Mouse (Mus musculus) kidney, embryonic 15.5 days (tissue): ENCODE measurements around the gene Stk16. TPM values are rescaled to one million over a fixed set of nuclear protein-coding genes. Genes with fewer than 3 reads are reported as not detected.
A peak's percentile ranks its signal among the peaks of the same experiment; 100 is the strongest.

Experiments used
- ATAC-seq: fragments of 200-750 bp; cut with Nextera tagmentation; replicated peaks from 2 replicates; pipeline ENCODE4 v1.8.0; 2017; ENCODE audit warnings: moderate TSS enrichment; ENCODE audit not compliant: low FRiP score
- H3K27ac ChIP-seq: fragments of 300-500 bp; sonication (generic); 2 replicates; pipeline ENCODE4 v1.5.1; 2015; ENCODE audit warnings: mild to moderate bottlenecking, inconsistent platforms
- H3K27me3 ChIP-seq: fragments of 300-500 bp; sonication (generic); 2 replicates; pipeline ENCODE4 v1.6.1; 2015; ENCODE audit warnings: inconsistent platforms
- H3K36me3 ChIP-seq: fragments of 300-500 bp; sonication (generic); 2 replicates; pipeline ENCODE4 v1.6.1; 2015; ENCODE audit warnings: inconsistent platforms
- H3K4me1 ChIP-seq: fragments of 300-500 bp; sonication (generic); 2 replicates; pipeline ENCODE4 v1.6.1; 2015; ENCODE audit warnings: inconsistent platforms
- H3K4me2 ChIP-seq: fragments of 300-500 bp; sonication (generic); 2 replicates; pipeline ENCODE4 v1.6.1; 2015; ENCODE audit warnings: moderate library complexity, mild to moderate bottlenecking, inconsistent platforms
- H3K4me3 ChIP-seq: fragments of 300-500 bp; sonication (generic); replicated peaks from 2 replicates; pipeline ENCODE4 v1.5.1; 2015; ENCODE audit warnings: mild to moderate bottlenecking, inconsistent platforms
- H3K9ac ChIP-seq: fragments of 300-500 bp; sonication (generic); 2 replicates; pipeline ENCODE4 v1.6.1; 2015; ENCODE audit warnings: mild to moderate bottlenecking, inconsistent platforms
- H3K9me3 ChIP-seq: fragments of 300-500 bp; sonication (generic); replicated peaks from 2 replicates; pipeline ENCODE4 v1.6.1; 2016; ENCODE audit warnings: inconsistent platforms
- WGBS: fragments of 180-500 bp; shearing (Covaris S2); methylation state at CpG from one replicate; pipeline ENCODE4 v1.1.7; 2015; ENCODE audit warnings: mixed read lengths; 5-methylcytosine and 5-hydroxymethylcytosine counted together
- polyA plus RNA-seq: library from polyadenylated mRNA; unstranded; fragments of >200 nt; fragmentation: Nextera tagmentation; extraction: Ambion mirVana; gene quantifications from 2 replicates; pipeline ENCODE4 v1.2.1, GENCODE M21; 2015

Gene Stk16
- polyA plus RNA-seq: 142 and 148 TPM in 2 replicates

DNA sequence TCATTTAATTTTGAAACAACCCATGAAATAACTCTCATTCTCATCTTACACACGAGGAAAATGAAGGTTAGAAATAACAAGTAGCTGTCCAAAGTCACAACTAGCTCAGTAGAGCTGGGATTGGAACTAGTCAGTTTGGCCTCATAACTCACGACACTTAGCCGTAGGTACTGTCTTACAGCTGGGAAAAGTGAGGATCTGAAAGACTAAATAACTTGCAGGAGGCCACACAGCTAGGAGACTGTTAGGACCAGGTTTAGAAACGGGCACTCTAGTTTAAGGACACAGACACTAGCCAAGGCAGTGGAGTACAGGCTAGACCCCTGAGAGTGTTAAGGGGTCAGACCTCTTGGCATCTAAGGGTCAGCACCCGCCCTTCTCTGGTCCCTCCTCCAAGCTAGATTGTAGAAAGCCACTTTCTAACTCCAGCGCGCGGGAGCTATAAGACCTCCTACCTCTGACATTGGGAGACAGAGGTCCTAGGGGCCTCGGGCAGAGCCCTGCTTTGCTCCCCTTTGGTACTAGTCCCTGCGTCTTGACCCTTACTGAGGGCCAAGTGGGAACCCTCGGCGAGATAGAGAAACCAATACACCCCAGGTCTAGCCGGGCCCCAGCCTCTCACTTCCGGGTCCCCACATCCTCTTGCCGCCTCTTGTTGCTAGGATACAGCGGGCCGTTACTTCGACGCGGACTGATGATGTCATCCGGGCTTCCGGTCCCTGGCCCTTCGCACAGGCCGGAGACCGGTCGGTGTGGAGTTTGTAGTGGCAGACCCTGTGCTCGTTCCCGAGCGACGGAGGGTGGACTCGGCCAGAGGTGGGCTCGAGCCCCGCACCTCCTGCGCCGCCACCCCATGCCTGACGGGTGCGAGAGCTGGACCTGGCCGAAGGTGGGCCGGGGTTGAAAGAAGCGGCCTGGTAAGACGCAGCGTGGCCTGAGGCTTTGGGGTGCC lies at the start of gene Stk16, which contains the start of gene Glb1l:
TSS of gene Stk16 (plus strand) at position 703 of the 952 bp plus-strand sequence.
TSS of gene Glb1l (minus strand) at position 678 of the 952 bp plus-strand sequence.
- Histone ChIP-seq H3K27ac (peak within 1 kb of the TSS; percentile 85), H3K36me3 (peaks cover 43% of the 10 kb centered on the region), H3K27me3 (no peaks in the 10 kb centered on the region), H3K4me1 (peaks cover 62% of the 10 kb centered on the region), H3K9ac (peak within 1 kb of the TSS; percentile 83), H3K9me3 (no peaks in the 10 kb centered on the region), H3K4me2 (peak within 1 kb of the TSS; percentile 80), H3K4me3 (peak within 1 kb of the TSS; percentile 79)
- peak; percentile 86 for ATAC-seq
- WGBS: 4% methylated on average over 42 of the region's 42 CpGs

GRCm38 (mm10) chr1:75168093-75168471 lies 42.6 kb upstream of the Stk16 start:
- peak overlapping the region; percentile 94 for H3K27ac ChIP-seq
- H3K27me3 ChIP-seq: no peaks in the 10 kb centered on the region
- peak; percentile 26; the same call in 1 of the 2 replicates for ATAC-seq
- H3K4me3 ChIP-seq: peak overlapping the region; percentile 85
- H3K9ac ChIP-seq: peak overlapping the region; percentile 70
- H3K9me3 ChIP-seq: no peaks in the 10 kb centered on the region
- 10% methylated on average over 7 of the region's 7 CpGs for WGBS
- peak overlapping the region; percentile 82 for H3K4me2 ChIP-seq
- H3K36me3 ChIP-seq: peaks cover 33% of the 10 kb centered on the region
- H3K4me1 ChIP-seq: peaks cover 16% of the 10 kb centered on the region

- H3K9ac ChIP-seq: peak within 1 kb of the TSS; percentile 70
- under 1% methylated on average over 56 of the region's 59 CpGs for WGBS
- ATAC-seq: peak; percentile 98
- H3K36me3 ChIP-seq: peaks cover 40% of the 10 kb centered on the region
- H3K4me1 ChIP-seq: peaks cover 16% of the 10 kb centered on the region
- H3K9me3 ChIP-seq: no peaks in the 10 kb centered on the region
- no peaks in the 10 kb centered on the region for H3K27me3 ChIP-seq
- peak within 1 kb of the TSS; percentile 94 for H3K27ac ChIP-seq
- peak within 1 kb of the TSS; percentile 82 for H3K4me2 ChIP-seq
- peak within 1 kb of the TSS; percentile 85 for H3K4me3 ChIP-seq
These were observed 41.9 kb upstream of the Stk16 start, which contains the start of gene Zfand2b for GRCm38 (mm10) chr1:75168472-75169464. Gene Zfand2b (plus strand): TSS chr1:75168646.

- H3K4me2 ChIP-seq: peak overlapping the region; percentile 83
- peak overlapping the region; percentile 64 for H3K4me3 ChIP-seq
- ATAC-seq: peak; percentile 16; the same call in 1 of the 2 replicates
- peak overlapping the region; percentile 49 for H3K27ac ChIP-seq
- peaks cover 65% of the 10 kb centered on the region for H3K36me3 ChIP-seq
- H3K9me3 ChIP-seq: no peaks in the 10 kb centered on the region
- no peaks in the 10 kb centered on the region for H3K27me3 ChIP-seq
- H3K9ac ChIP-seq: peak overlapping the region; percentile 57
- H3K4me1 ChIP-seq: peaks cover 20% of the 10 kb centered on the region
- WGBS: 6% methylated on average over 23 of the region's 23 CpGs
These were observed 31.1 kb upstream of the Stk16 start for GRCm38 (mm10) chr1:75179334-75180104.

GRCm38 (mm10) chr1:75180105-75180590 lies 30.5 kb upstream of the Stk16 start, which contains the start of gene Abcb6:
Gene Abcb6 (minus strand): TSS chr1:75180392.
- WGBS: under 1% methylated on average over 31 of the region's 31 CpGs
- ATAC-seq: peak; percentile 90

DNA sequence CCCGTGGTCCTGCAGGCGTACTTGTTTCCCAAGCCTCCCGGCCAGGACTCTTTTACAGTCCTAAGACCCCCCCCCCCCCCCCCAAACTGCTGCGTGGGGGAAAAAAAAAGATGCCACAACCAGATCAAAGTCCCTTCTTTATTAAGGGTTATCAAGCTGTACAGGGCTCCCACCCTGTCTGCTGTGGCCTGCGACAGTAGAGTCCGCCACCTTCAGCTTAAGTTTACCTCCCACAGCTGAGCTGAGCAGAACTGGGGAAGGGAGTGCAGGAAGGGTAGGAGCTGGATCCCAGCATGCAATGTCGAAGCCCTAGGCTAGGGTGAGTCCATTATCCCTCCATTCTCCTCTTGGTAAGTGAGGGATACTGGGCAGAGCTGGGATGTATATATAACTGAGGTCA lies 29.9 kb upstream of the Stk16 start:
- WGBS: 25% methylated on average over 7 of the region's 7 CpGs
- H3K9ac ChIP-seq: no peak overlapping the region
- peaks cover 66% of the 10 kb centered on the region for H3K36me3 ChIP-seq
- peaks cover 20% of the 10 kb centered on the region for H3K4me1 ChIP-seq
- H3K27ac ChIP-seq: peak overlapping the region; percentile 49; the same call in 1 of the 2 replicates
- no peaks in the 10 kb centered on the region for H3K9me3 ChIP-seq
- H3K27me3 ChIP-seq: no peaks in the 10 kb centered on the region
- H3K4me2 ChIP-seq: peak overlapping the region; percentile 83
- no peak for ATAC-seq
- H3K4me3 ChIP-seq: peak overlapping the region; percentile 64; the same call in 1 of the 2 replicates

More at GRCm38 (mm10) chr1:75180105-75180590, 30.5 kb upstream of the Stk16 start, which contains the start of gene Abcb6:
- H3K36me3 ChIP-seq: peaks cover 66% of the 10 kb centered on the region
- no peaks in the 10 kb centered on the region for H3K9me3 ChIP-seq
- H3K4me1 ChIP-seq: peaks cover 20% of the 10 kb centered on the region
- H3K27ac ChIP-seq: peak within 1 kb of the TSS; percentile 49
- H3K4me2 ChIP-seq: peak within 1 kb of the TSS; percentile 83
- no peaks in the 10 kb centered on the region for H3K27me3 ChIP-seq
- peak within 1 kb of the TSS; percentile 64 for H3K4me3 ChIP-seq
- H3K9ac ChIP-seq: peak within 1 kb of the TSS; percentile 57

DNA sequence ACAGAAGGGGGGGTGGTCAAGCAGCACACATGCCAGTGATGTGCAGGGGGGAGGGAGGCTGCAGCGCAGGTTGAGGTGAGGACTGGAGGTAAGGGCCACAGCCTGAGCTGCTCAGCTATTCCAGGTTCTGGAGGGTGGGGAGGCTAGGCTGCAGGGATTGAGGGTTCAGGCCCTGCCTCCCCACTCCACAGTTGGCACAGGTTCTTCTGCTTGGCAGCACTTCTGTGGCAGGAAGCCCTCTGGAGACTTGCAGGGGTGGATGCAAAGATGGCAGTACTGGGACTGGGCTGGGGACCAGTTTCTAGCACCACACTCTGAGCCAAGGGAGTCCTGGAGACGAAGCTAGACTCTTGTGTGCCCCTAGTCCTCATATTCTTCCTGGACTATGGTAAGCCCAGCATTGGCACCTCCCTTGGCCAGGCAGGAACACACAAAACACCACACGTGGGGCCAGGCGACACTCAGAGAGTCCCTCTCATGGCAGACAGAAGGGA lies 29.2 kb upstream of the Stk16 start:
- Histone ChIP-seq H3K27ac (no peak overlapping the region), H3K9ac (no peak overlapping the region), H3K4me3 (no peak overlapping the region), H3K36me3 (peaks cover 66% of the 10 kb centered on the region), H3K4me1 (peaks cover 20% of the 10 kb centered on the region), H3K4me2 (no peak overlapping the region), H3K9me3 (no peaks in the 10 kb centered on the region), H3K27me3 (no peaks in the 10 kb centered on the region)
- 82% methylated on average over 4 of the region's 4 CpGs for WGBS
- ATAC-seq: no peak

GRCm38 (mm10) chr1:75182160-75182559 lies 28.5 kb upstream of the Stk16 start:
- peaks cover 65% of the 10 kb centered on the region for H3K36me3 ChIP-seq
- no peak overlapping the region for H3K4me3 ChIP-seq
- no peaks in the 10 kb centered on the region for H3K27me3 ChIP-seq
- 76% methylated on average over 4 of the region's 4 CpGs for WGBS
- peaks cover 20% of the 10 kb centered on the region for H3K4me1 ChIP-seq
- H3K9me3 ChIP-seq: no peaks in the 10 kb centered on the region
- H3K9ac ChIP-seq: no peak overlapping the region
- no peak for ATAC-seq
- H3K27ac ChIP-seq: no peak overlapping the region
- no peak overlapping the region for H3K4me2 ChIP-seq

- no peaks in the 10 kb centered on the region for H3K27me3 ChIP-seq
- H3K9me3 ChIP-seq: no peaks in the 10 kb centered on the region
- H3K4me2 ChIP-seq: no peak overlapping the region
- peaks cover 6% of the 10 kb centered on the region for H3K4me1 ChIP-seq
- H3K36me3 ChIP-seq: peaks cover 75% of the 10 kb centered on the region
- H3K9ac ChIP-seq: no peak overlapping the region
- no peak for ATAC-seq
- H3K27ac ChIP-seq: no peak overlapping the region
- H3K4me3 ChIP-seq: no peak overlapping the region
- 93% methylated on average over 11 of the region's 11 CpGs for WGBS
These were observed 25.1 kb upstream of the Stk16 start for GRCm38 (mm10) chr1:75185495-75185894.

DNA sequence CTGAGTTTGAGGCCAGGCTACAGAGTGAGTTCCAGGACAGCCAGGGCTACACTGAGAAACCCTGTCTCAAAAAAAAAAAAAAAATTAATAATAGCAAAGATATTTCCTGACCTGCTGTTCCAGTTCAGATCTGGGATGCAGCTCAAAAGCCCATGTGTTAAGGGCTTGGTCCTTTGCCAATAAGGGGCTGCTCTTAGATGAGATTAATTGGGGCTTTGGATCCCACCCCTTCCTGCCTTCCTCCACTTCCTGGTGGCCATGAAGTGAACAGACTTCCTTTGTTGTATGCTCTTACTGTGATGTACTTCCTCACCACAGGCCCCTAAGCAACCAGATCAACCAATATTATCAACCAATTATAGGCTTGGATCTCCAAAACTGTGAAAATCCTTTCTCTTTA lies 23.5 kb upstream of the Stk16 start:
- no peak for ATAC-seq
- Histone ChIP-seq H3K9me3 (no peaks in the 10 kb centered on the region), H3K4me3 (no peak overlapping the region), H3K4me1 (peaks cover 10% of the 10 kb centered on the region), H3K27me3 (no peaks in the 10 kb centered on the region), H3K36me3 (peaks cover 67% of the 10 kb centered on the region), H3K27ac (no peak overlapping the region), H3K4me2 (no peak overlapping the region), H3K9ac (no peak overlapping the region)
